Mouse (Mus musculus) c-Kit-positive CD71-positive TER-119-positive erythroid progenitor cells, embryonic 14.5 days (primary cell): ENCODE results near the gene Flna.

ENCODE experiments used
- DNase-seq: peaks from one replicate; pipeline ENCODE4 v3.0.0-alpha.2; 2013; ENCODE audit warnings: low spot score

The Flna gene

GRCm38 (mm10) chrX:74249615-74250014 is at the start of gene Flna:
TSS of gene Flna (minus strand) at chrX:74249820.
- DNase-seq: no peak

- no peak for DNase-seq
These were observed 48.7 kb upstream of the Flna start for GRCm38 (mm10) chrX:74298348-74298747.

- DNase-seq: peak; percentile 90
These were observed 47.2 kb upstream of the Flna start, which contains the start of gene Atp6ap1 for GRCm38 (mm10) chrX:74296538-74297448. TSS of gene Atp6ap1 (plus strand) at chrX:74297097.

- DNase-seq: no peak
These were observed 43.8 kb upstream of the Flna start for GRCm38 (mm10) chrX:74293431-74293830.

- DNase-seq: no peak
These were observed 33.4 kb upstream of the Flna start for GRCm38 (mm10) chrX:74283092-74283437.

- peak; percentile 77 for DNase-seq
These were observed 32.9 kb upstream of the Flna start for GRCm38 (mm10) chrX:74282395-74283091.

GRCm38 (mm10) chrX:74281732-74282394 is 32.2 kb upstream of the Flna start, which contains the start of the genes Taz and Dnase1l1:
TSS of gene Taz (plus strand) at chrX:74281912.
TSS of gene Dnase1l1 (minus strand) at chrX:74282337.
- DNase-seq: peak; percentile 80

- no peak for DNase-seq
These were observed 31.6 kb upstream of the Flna start for GRCm38 (mm10) chrX:74281041-74281731.

GRCm38 (mm10) chrX:74277916-74278315 is 28.3 kb upstream of the Flna start:
- DNase-seq: no peak

- no peak for DNase-seq
These were observed 24.1 kb upstream of the Flna start for GRCm38 (mm10) chrX:74273422-74274322.

GRCm38 (mm10) chrX:74270902-74271551 is 21.4 kb upstream of the Flna start:
- no peak for DNase-seq

GRCm38 (mm10) chrX:74270062-74270901 is 20.7 kb upstream of the Flna start, which contains the start of gene Rpl10:
TSS of gene Rpl10 (plus strand) at chrX:74270812.
- peak; percentile 90 for DNase-seq

GRCm38 (mm10) chrX:74269736-74270061 is 20.1 kb upstream of the Flna start:
- DNase-seq: no peak

GRCm38 (mm10) chrX:74257746-74258145 is 8.1 kb upstream of the Flna start:
- no peak for DNase-seq

- DNase-seq: no peak
These were observed 5.4 kb upstream of the Flna start for GRCm38 (mm10) chrX:74254888-74255565.

- peak; percentile 82 for DNase-seq
These were observed 4.7 kb upstream of the Flna start, which contains the start of gene Emd for GRCm38 (mm10) chrX:74254153-74254887. TSS of gene Emd (plus strand) at chrX:74254687.

GRCm38 (mm10) chrX:74248651-74249050 is 969 bp downstream of the Flna start:
- DNase-seq: no peak

- no peak for DNase-seq
These were observed 2.9 kb downstream of the Flna start for GRCm38 (mm10) chrX:74246693-74247092.
